9 mouse cellular contexts compared by ENCODE assay signal in genomic region chr2:80446308-80447151, GRCm38 (mm10). TPM values are rescaled to one million over a fixed set of nuclear protein-coding genes. Genes with fewer than 3 reads are reported as not detected.
A peak's percentile ranks its signal among the peaks of the same experiment; 100 is the strongest.
DNase-seq lines count a peak whose midpoint lies in the region; ATAC-seq and TF ChIP-seq lines count a peak whose summit lies in the region.
"Had no signal": no experiment of that assay in that cellular context is flagged by ENCODE, and none has a peak within 500 bp of the region (broad histone marks: within the 10 kb centered on the region; RNA-seq: fewer than 3 reads in every experiment).

No protein-coding gene starts in this region.

- H3K4me2 ChIP-seq in intestine, embryonic 15.5 days (replicated peaks), result peak overlapping the region; percentile 100
- peak overlapping the region; percentile 95 for H3K4me2 ChIP-seq in limb, embryonic 11.5 days (ENCODE audit: low read depth, severe bottlenecking)
- peak overlapping the region; percentile 100 for H3K4me2 ChIP-seq in midbrain, postnatal 0 days (ENCODE audit: low read depth, low read length, poor library complexity, severe bottlenecking)

- WGBS in intestine, embryonic 15.5 days, result under 1% methylated on average over 54 of the region's 54 CpGs
- WGBS in limb, embryonic 11.5 days, result under 1% methylated on average over 54 of the region's 54 CpGs
- WGBS in midbrain, postnatal 0 days, result under 1% methylated on average over 54 of the region's 54 CpGs

- no peak for TF ChIP-seq CTCF in midbrain, postnatal 0 days (IDR thresholded peaks at IDR 0.05)

- H3K27ac ChIP-seq in intestine, embryonic 15.5 days, result no peak overlapping the region
- peak overlapping the region; percentile 91 for H3K27ac ChIP-seq in limb, embryonic 11.5 days (replicated peaks; ENCODE audit: low read depth, low read length)
- H3K27ac ChIP-seq in midbrain, postnatal 0 days (ENCODE audit: low read depth, low read length), result no peak overlapping the region

- H3K4me3 ChIP-seq in intestine, embryonic 15.5 days (replicated peaks), result peak overlapping the region; percentile 61
- H3K4me3 ChIP-seq in limb, embryonic 11.5 days (ENCODE audit: low read depth, low read length), result peak overlapping the region; percentile 83
- H3K4me3 ChIP-seq in midbrain, postnatal 0 days (ENCODE audit: low read depth, low read length), result peak overlapping the region; percentile 56

- peaks cover 8% of the 10 kb centered on the region; the same call in 1 of the 2 replicates for H3K27me3 ChIP-seq in intestine, embryonic 15.5 days (replicated peaks)
- H3K27me3 ChIP-seq in limb, embryonic 11.5 days (ENCODE audit: control insufficient read depth, insufficient read depth, low read length), result no peaks in the 10 kb centered on the region
- peaks cover 15% of the 10 kb centered on the region for H3K27me3 ChIP-seq in midbrain, postnatal 0 days (ENCODE audit: insufficient read depth, low read length)
- H3K27me3 ChIP-seq: CH12.LX had no signal

- peak overlapping the region; percentile 50 for H3K9ac ChIP-seq in intestine, embryonic 15.5 days
- H3K9ac ChIP-seq in limb, embryonic 11.5 days (ENCODE audit: low read length), result peak overlapping the region; percentile 94
- peak overlapping the region; percentile 40 for H3K9ac ChIP-seq in midbrain, postnatal 0 days (replicated peaks; ENCODE audit: low read length, poor library complexity, severe bottlenecking)

- H3K36me3 ChIP-seq in intestine, embryonic 15.5 days, result no peaks in the 10 kb centered on the region
- no peaks in the 10 kb centered on the region for H3K36me3 ChIP-seq in limb, embryonic 11.5 days (ENCODE audit: control insufficient read depth, insufficient read depth, low read length)
- H3K36me3 ChIP-seq in midbrain, postnatal 0 days (ENCODE audit: insufficient read depth, low read length), result no peaks in the 10 kb centered on the region

- peak; percentile 41 for DNase-seq in layer of hippocampus, adult 11-12 months (ENCODE audit: low spot score)
- no peak for DNase-seq in layer of hippocampus, adult 9-10 months (ENCODE audit: low spot score)
- DNase-seq in gastrocnemius, postnatal 4 days (ENCODE audit: low spot score in 2 of 2), result peak; percentile 17 to 25
- peak; percentile 68 for DNase-seq in limb, embryonic 11.5 days (ENCODE audit: low spot score)
- DNase-seq in midbrain, postnatal 0 days (ENCODE audit: low spot score), result peak; percentile 25
- DNase-seq in urinary bladder, postnatal 14 days (ENCODE audit: low spot score), result peak; percentile 9

- peaks cover 11% of the 10 kb centered on the region; the same call in 1 of the 2 replicates for H3K4me1 ChIP-seq in intestine, embryonic 15.5 days (replicated peaks)
- 0 out of 2 replicates have a peak, but pooled peaks cover 3% of the 10 kb centered on the region for H3K4me1 ChIP-seq in limb, embryonic 11.5 days (ENCODE audit: control insufficient read depth, insufficient read depth, low read length)
- no peaks in the 10 kb centered on the region for H3K4me1 ChIP-seq in midbrain, postnatal 0 days (ENCODE audit: insufficient read depth, low read length)

- peak; percentile 56 for ATAC-seq in common myeloid progenitor, adult 5-6 weeks (replicated peaks; ENCODE audit: low read depth, poor library complexity, severe bottlenecking)
- ATAC-seq in intestine, embryonic 15.5 days, result peak; percentile 71
- peak; percentile 64 for ATAC-seq in limb, embryonic 11.5 days (ENCODE audit: insufficient number of reproducible peaks, low FRiP score, low TSS enrichment, low read depth)
- ATAC-seq in midbrain, postnatal 0 days (ENCODE audit: low FRiP score), result peak; percentile 49

- no peaks in the 10 kb centered on the region for H3K9me3 ChIP-seq in intestine, embryonic 15.5 days
- H3K9me3 ChIP-seq in limb, embryonic 11.5 days (ENCODE audit: control insufficient read depth, low read length), result no peaks in the 10 kb centered on the region
- no peaks in the 10 kb centered on the region for H3K9me3 ChIP-seq in midbrain, postnatal 0 days (ENCODE audit: low read length)

RNA-seq across cellular contexts. Expression of gene Frzb, which starts 0.9 kb away (rescaled TPM):
- not detected in 2 replicates for total RNA-seq in common myeloid progenitor, adult 5-6 weeks (2017)
- total RNA-seq in gastrocnemius, postnatal 4 days (2021), result 10 to 100 TPM; 50.7 to 62.7 TPM
- 2.1 and 2.5 TPM in 2 replicates for polyA plus RNA-seq in intestine, embryonic 15.5 days (2015; fragmentation: Nextera tagmentation; extraction: Ambion mirVana)
- polyA plus RNA-seq in limb, embryonic 11.5 days (2014; fragmentation: Nextera tagmentation; extraction: Ambion mirVana), result 118 and 120 TPM in 2 replicates
- 2.5 and 2.6 TPM in 2 replicates for total RNA-seq in midbrain, postnatal 0 days (2014; rRNA removed)
- 1.3 and 2.4 TPM in 2 replicates for polyA plus RNA-seq in midbrain, postnatal 0 days (2015; fragmentation: Nextera tagmentation; extraction: Ambion mirVana)
- total RNA-seq: CH12.LX had no signal

Comparison
In these comparisons a context has a peak if more than half of its experiments do, and no peak if none do; other contexts are left out.
1. H3K9ac ChIP-seq: peak in every context shown above with its lines; median percentile 94 in limb, embryonic 11.5 days; 50 in intestine, embryonic 15.5 days; 40 in midbrain, postnatal 0 days.
2. RNA of gene Frzb, which starts 0.9 kb away (total RNA-seq): 50.7 to 62.7 TPM in gastrocnemius, postnatal 4 days; 2.5 to 2.6 TPM in midbrain, postnatal 0 days and not detected in common myeloid progenitor, adult 5-6 weeks; every median in the first group is over 10 times any median in the second.
3. Peak in every context shown above with its lines, with median percentiles within 50 percentile points of each other: ATAC-seq, H3K4me2 ChIP-seq and H3K4me3 ChIP-seq.